Mouse (Mus musculus): ENCODE results near the gene Kcnq5.

Kcnq5 gene

DNA sequence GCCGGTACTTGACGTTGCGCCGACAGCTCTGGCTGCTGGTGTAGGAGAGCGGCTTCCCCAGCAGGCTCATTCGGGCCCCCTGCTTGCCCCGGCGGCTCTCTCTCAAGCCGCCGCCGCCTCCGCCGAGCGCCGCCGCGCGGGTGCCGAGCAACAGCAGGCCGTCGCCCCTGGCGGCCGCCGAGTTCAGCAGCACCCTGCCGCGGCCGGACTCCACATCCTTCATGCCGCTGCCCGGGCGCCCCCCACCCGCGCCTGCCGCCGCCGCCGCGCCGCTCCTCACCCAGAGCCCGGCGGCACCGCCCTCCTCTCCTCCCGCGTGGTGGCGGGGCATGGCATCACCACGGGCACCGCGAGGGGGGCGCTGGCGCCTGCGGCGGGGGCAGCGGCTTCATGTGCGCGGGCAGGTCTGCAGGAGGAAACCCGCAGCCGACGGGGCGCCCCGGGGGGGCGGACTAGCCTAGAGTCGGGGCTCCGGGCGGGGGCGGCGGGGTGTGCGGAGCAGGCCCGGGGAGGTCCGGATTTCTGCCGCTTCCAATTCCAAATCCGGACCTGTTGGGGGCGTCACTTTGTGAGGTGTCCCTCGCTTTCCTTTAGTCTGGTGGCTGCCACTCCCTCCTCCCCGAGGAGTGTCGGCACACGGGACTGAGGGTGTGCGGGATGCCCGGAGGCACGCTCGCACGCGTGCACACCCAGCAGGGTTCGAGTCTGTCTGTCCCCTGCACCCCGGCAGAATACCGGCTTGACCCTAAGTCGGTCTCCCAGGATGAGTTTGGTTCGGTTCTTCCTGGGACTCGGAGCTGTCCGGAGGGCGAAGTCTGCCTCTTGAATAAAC lies at the start of gene Kcnq5:
TSS of gene Kcnq5 (minus strand) at position 692 of the 832 bp plus-strand sequence.
- no peak for DNase-seq

- DNase-seq = no peak
Observed at GRCm38 (mm10) chr1:21979755-21980154, 18.0 kb upstream of the Kcnq5 start.

DNA sequence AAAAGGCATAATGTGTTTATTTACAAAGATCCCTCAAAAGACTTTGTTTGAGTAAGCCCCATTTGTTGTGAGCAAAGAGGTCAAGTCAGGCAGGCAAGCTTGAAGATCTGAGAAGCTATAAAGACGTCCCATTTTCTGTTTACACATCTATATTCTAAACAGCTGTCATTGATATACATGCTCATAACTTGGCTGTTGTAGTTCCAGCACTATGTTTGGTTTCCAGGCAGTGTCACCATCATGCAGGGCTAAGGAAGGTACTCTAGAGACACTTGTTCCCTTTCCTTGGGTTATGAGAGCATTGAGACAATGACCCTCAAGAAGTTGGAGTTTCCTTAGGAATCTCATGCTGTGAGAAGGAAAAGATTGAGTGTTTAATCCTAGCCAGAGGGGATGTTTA lies 17.6 kb upstream of the Kcnq5 start:
- DNase-seq = no peak

DNA sequence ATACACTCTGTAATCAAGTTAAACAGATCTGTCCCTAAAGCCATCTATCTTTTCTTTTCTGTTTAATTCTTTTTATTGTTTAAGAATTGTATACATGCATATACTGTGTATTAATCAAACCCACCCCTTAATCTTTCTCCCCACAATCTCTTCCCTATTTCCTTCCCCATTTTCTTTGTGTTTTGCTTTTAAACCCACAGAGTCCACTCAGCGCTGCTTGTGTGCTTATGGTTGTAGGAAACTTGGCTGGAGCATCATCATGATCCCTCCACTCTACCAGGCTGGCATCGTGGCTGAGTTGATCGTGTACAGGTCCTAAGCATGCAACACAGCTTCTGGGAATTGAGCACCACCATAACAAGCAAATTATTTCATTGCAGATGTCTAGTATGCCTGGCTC lies 12.3 kb upstream of the Kcnq5 start:
- DNase-seq = no peak

DNA sequence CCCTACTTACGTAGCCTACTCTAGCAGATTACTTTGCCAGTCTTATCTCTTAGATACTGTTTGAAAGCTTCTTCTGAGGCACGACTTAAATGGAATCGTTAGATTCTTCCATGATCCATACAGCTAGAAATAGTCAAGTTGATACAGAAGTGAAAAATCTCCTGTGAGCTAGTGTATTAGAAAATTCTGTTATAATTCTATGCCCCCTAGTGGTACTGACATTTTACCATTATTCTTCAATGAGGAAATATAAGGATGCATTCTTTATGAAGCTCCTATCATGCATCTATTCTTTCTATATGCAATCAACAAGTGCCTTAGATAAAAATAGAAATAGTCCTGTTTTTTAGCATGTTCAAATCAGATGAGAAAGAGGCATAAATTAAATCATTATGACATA lies 5.4 kb upstream of the Kcnq5 start:
- no peak for DNase-seq

- no peak for DNase-seq
Observed at GRCm38 (mm10) chr1:21962896-21963864, 1.4 kb upstream of the Kcnq5 start.

- no peak for DNase-seq
Observed at GRCm38 (mm10) chr1:21962083-21962471, 335 bp upstream of the Kcnq5 start.

- no peak for DNase-seq
Observed at GRCm38 (mm10) chr1:21960421-21961250, 1.1 kb downstream of the Kcnq5 start.

DNA sequence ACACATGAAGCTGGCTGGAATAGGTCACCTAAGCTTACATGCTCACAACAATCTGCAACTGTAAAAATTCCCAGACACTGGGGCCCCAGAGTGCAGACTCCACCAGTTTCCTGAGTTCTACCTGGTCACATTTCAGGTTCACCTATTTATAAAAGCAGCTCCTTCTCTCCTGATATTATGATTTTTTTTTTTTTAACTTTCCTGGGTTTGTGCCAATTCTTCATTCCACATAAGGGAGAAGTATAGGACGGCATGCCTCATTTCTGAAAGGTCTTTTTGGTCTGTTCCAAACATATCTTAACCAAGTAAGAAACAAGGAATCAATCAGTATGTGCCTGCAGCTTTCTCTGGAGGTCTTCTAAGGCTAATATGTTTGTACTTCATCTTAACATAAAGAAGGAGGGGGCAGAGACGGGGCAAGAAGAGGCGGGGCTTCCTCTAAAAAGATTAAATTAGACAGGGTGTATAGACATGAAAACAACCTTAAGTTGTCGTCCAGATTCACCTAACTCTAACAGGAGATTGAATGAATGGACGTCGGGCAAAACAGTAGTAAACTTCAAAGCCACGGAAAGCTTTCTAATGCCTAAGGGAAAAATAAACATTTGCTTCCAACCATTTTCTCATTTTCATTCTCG lies 2.0 kb downstream of the Kcnq5 start:
- DNase-seq = no peak

GRCm38 (mm10) chr1:21958013-21958412 lies 3.7 kb downstream of the Kcnq5 start:
- no peak for DNase-seq

- DNase-seq = no peak
Observed at GRCm38 (mm10) chr1:21940831-21941230, 20.9 kb downstream of the Kcnq5 start.

DNA sequence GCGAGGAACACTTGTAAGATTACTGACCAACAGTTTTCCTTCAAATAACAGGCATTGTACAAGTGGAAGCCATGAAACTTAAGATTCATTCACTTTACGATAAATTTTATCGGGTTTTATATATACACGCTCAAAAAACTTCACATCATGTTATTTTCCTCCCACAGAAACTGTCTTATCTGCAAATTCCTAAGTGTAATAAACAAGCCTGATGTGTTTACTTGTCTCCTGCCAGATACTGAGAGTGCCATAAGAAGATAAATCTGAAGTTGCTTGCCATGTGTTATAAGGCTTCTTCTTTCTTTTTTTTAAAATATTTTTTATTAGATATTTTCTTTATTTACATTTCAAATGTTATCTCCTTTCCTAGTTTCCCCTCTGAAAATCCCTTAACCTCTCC lies 34.6 kb downstream of the Kcnq5 start:
- no peak for DNase-seq

DNA sequence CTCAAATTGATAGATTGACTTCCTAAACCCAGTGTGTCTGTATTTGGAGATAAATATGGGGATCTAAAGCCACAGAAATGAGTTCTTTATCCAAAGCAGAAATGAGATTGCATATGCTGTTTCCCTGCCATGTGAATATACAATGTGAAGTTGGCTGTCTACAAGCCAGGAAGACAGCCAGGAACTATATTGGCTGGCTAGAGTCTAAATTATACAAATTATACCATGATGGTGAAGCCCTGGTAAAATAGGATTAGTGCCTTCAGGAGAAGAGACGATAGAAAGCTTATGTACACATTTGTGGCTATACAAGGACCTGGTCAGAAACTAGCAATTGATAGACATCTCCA lies 38.5 kb downstream of the Kcnq5 start:
- no peak for DNase-seq

DNA sequence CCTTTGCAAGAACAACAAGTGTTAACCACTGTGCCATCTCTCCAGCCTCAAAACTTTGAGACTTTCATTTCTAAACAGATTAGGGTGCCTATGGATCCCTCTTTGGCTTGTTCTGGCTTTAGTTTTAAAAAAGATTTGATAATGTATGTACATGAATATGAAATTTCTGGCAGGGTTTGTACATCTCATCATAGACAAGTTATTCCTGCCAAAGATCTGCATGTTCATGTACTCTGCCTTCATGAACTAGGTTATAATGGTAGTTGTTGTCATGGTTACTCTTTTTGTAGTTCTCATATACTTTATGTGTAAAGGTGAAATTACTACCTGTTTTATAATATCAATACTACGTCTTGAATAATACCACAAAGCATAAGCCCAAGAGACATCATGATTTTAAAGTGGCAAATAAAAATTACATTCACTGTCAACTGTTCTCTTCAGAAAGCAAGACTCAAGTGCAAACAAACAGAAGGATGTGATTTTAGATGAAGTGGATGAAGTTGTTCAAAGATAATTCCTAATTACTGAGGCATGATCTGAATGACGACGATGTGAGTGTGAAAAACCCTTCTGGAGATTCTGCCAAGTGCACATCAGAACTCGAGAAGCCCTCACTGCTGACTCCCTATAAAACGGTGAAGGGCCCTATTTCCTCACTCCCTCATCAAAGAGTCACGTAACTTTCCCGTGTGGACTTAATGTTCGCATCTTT lies 39.0 kb downstream of the Kcnq5 start:
- no peak for DNase-seq

GRCm38 (mm10) chr1:21919276-21919675 lies 42.5 kb downstream of the Kcnq5 start:
- no peak for DNase-seq

GRCm38 (mm10) chr1:21896067-21896719 lies 65.5 kb downstream of the Kcnq5 start:
- no peak for DNase-seq

DNA sequence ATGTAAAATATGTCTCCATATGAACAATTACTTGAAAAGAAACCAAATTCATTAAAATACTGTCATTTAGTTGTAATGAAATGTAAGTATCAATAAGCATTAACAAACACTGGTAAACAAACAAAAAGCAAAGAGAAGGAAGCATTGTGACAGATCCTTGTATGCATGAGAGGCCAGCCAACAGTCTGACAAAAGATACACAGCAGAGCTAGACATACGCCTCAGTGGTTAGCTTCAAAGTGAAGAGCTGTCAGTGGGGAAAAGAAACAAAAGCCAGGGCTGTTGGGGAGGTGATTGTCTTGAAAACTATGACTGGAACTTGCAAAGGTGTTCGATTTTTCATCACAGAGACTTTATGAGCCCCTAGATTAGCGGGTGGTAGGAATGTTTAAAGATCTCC lies 78.0 kb downstream of the Kcnq5 start:
- DNase-seq = no peak

DNA sequence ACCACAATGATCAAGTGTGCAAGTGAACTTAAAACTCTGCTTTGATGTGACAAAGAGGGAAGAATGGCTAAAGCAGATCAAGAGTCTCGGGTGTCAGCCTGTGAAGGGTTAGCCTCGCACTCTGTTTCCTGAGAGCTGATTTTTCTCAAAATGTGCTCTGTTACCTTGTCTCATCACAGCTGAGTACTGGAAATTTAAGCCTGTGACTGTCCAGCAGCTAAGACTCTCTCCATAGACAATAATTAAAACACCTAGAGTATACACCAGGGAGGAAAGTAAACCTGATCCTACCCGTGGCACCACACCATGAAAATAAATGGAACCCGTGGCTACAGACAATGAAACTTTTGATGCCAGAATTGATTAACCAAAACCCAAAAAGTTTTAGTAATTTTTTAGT lies 90.9 kb downstream of the Kcnq5 start:
- no peak for DNase-seq

- DNase-seq = peak; percentile 6
Observed at GRCm38 (mm10) chr1:21868484-21868883, 93.3 kb downstream of the Kcnq5 start.

GRCm38 (mm10) chr1:21856399-21856798 lies 105.3 kb downstream of the Kcnq5 start:
- DNase-seq = no peak

GRCm38 (mm10) chr1:21838534-21838933 lies 123.2 kb downstream of the Kcnq5 start:
- DNase-seq = no peak

Measured in cerebellum, adult 9-10 months (tissue).